Mouse (Mus musculus) testis, adult 2 months (tissue): ENCODE data around the gene Hat1. TPM values are rescaled to one million over a fixed set of nuclear protein-coding genes. Genes with fewer than 3 reads are reported as not detected.
A peak's percentile ranks its signal among the peaks of the same experiment; 100 is the strongest.

ENCODE experiments used
- H3K27ac ChIP-seq: fragments of 200-500 bp; 2 replicates; pipeline ENCODE4 v1.5.1; 2012; ENCODE audit warnings: low read depth, low read length; ENCODE audit not compliant: control insufficient read depth, insufficient read depth
- H3K27me3 ChIP-seq: fragments of 200-500 bp; 2 replicates; pipeline ENCODE4 v1.6.1; 2012; ENCODE audit warnings: mild to moderate bottlenecking, low read length, moderate library complexity; ENCODE audit not compliant: control insufficient read depth, insufficient read depth
- H3K36me3 ChIP-seq: fragments of 200-500 bp; 2 replicates; pipeline ENCODE4 v1.6.1; 2012; ENCODE audit warnings: mild to moderate bottlenecking, low read length; ENCODE audit not compliant: control insufficient read depth, insufficient read depth
- H3K4me1 ChIP-seq: fragments of 200-500 bp; 2 replicates; pipeline ENCODE4 v1.6.1; 2012; ENCODE audit warnings: low read length; ENCODE audit not compliant: control insufficient read depth, insufficient read depth
- H3K4me3 ChIP-seq: fragments of 200-500 bp; 2 replicates; pipeline ENCODE4 v1.5.1; 2012; ENCODE audit warnings: low read depth, mild to moderate bottlenecking, low read length, moderate library complexity, mixed read lengths; ENCODE audit not compliant: control insufficient read depth
- CTCF ChIP-seq: fragments of 200-500 bp; IDR thresholded peaks from 2 replicates; pipeline ENCODE4 v1.5.1; 2012; ENCODE audit warnings: low read depth, mild to moderate bottlenecking, inconsistent platforms, low read length, moderate library complexity; ENCODE audit not compliant: control insufficient read depth, insufficient read depth, insufficient replicate concordance
- POLR2A ChIP-seq: fragments of 200-500 bp; IDR thresholded peaks from 2 replicates; pipeline ENCODE4 v1.6.1; 2012; ENCODE audit warnings: low read depth, mild to moderate bottlenecking, inconsistent platforms, low read length, moderate library complexity; ENCODE audit not compliant: control insufficient read depth
- polyA plus RNA-seq: library from polyadenylated mRNA; depleted of rRNA; stranded (reverse); fragments of >200 nt; gene quantifications from 2 replicates; pipeline ENCODE4 v1.2.3, GENCODE M21; 2012

Hat1 gene
- polyA plus RNA-seq, 1 experiment = 20.1 TPM

- Histone ChIP-seq H3K4me3 (peak within 1 kb of the TSS; percentile 98), H3K36me3 (no peaks in the 10 kb centered on the region), H3K27me3 (no peaks in the 10 kb centered on the region), H3K27ac (peak within 1 kb of the TSS; percentile 84), H3K4me1 (peaks cover 3% of the 10 kb centered on the region; the same call in 1 of the 2 replicates)
- TF ChIP-seq CTCF (no peak; the same call in 1 of the 2 replicates), POLR2A (peak; percentile 70)
These were observed 64.6 kb downstream of the Hat1 start, which contains the start of gene Metap1d for GRCm38 (mm10) chr2:71453161-71453916. TSS of gene Metap1d (plus strand) at chr2:71453276.

- Histone ChIP-seq H3K4me3 (no peak overlapping the region), H3K27ac (no peak overlapping the region), H3K27me3 (no peaks in the 10 kb centered on the region), H3K36me3 (no peaks in the 10 kb centered on the region), H3K4me1 (peaks cover 3% of the 10 kb centered on the region; the same call in 1 of the 2 replicates)
- TF ChIP-seq CTCF (no peak), POLR2A (no peak)
These were observed 65.1 kb downstream of the Hat1 start for GRCm38 (mm10) chr2:71453917-71454260.

- no peaks in the 10 kb centered on the region for H3K27me3 ChIP-seq
These were observed 69.9 kb downstream of the Hat1 start for GRCm38 (mm10) chr2:71458624-71459023.

GRCm38 (mm10) chr2:71459659-71460058, 70.9 kb downstream of the Hat1 start:
- Histone ChIP-seq H3K27me3 (no peaks in the 10 kb centered on the region), H3K27ac (no peak overlapping the region), H3K4me3 (no peak overlapping the region), H3K4me1 (no peaks in the 10 kb centered on the region), H3K36me3 (no peaks in the 10 kb centered on the region)
- TF ChIP-seq POLR2A (no peak), CTCF (no peak)

More at GRCm38 (mm10) chr2:71458624-71459023, 69.9 kb downstream of the Hat1 start:
- Histone ChIP-seq H3K36me3 (no peaks in the 10 kb centered on the region), H3K4me1 (no peaks in the 10 kb centered on the region), H3K27ac (no peak overlapping the region), H3K4me3 (no peak overlapping the region)
- TF ChIP-seq CTCF (no peak), POLR2A (no peak)

- Histone ChIP-seq H3K4me3 (no peak overlapping the region), H3K27ac (no peak overlapping the region), H3K4me1 (no peaks in the 10 kb centered on the region), H3K36me3 (no peaks in the 10 kb centered on the region), H3K27me3 (no peaks in the 10 kb centered on the region)
- TF ChIP-seq POLR2A (no peak), CTCF (no peak)
These were observed 72.4 kb downstream of the Hat1 start for GRCm38 (mm10) chr2:71461139-71461538.

- Histone ChIP-seq H3K36me3 (no peaks in the 10 kb centered on the region), H3K27me3 (no peaks in the 10 kb centered on the region), H3K4me1 (no peaks in the 10 kb centered on the region), H3K27ac (no peak overlapping the region), H3K4me3 (no peak overlapping the region)
- TF ChIP-seq POLR2A (no peak), CTCF (no peak)
These were observed 72.8 kb downstream of the Hat1 start for GRCm38 (mm10) chr2:71461589-71461988.

GRCm38 (mm10) chr2:71462066-71462465, 73.3 kb downstream of the Hat1 start:
- H3K27ac ChIP-seq = no peak overlapping the region
- H3K27me3 ChIP-seq = no peaks in the 10 kb centered on the region
- TF ChIP-seq CTCF (no peak), POLR2A (no peak)
- no peaks in the 10 kb centered on the region for H3K36me3 ChIP-seq
- H3K4me3 ChIP-seq = no peak overlapping the region
- no peaks in the 10 kb centered on the region for H3K4me1 ChIP-seq
